Mouse (Mus musculus): ENCODE measurements around the gene Olfr195.
"Not testable (repeated sequence)": the region's sequence is repeated elsewhere in the genome, so short reads cannot be mapped to it uniquely, and the experiment has no call there.

Gene Olfr195

GRCm38 (mm10) chr16:59146746-59147145 is at the start of gene Olfr195:
TSS of gene Olfr195 (plus strand) at chr16:59147046.
- DNase-seq: no peak

DNA sequence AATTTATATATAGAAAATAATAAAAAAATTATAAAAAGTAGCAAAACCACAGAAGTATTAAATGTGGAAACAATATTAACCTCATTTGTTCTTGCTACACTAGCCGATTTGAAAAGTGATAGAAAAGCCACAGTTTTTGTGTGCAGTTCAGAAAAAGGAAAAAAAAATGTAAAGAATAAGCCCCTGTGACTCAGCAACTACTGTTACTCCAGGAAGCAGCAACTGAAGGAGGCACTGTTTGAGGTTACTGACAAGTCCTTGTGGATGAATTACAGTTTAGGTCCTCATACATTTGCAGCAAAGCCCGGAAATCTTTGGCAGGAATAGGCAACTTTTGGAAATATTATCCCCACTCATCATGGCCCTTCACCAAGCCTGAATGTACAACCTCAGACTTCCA is 41.5 kb upstream of the Olfr195 start:
- no peak for DNase-seq

DNA sequence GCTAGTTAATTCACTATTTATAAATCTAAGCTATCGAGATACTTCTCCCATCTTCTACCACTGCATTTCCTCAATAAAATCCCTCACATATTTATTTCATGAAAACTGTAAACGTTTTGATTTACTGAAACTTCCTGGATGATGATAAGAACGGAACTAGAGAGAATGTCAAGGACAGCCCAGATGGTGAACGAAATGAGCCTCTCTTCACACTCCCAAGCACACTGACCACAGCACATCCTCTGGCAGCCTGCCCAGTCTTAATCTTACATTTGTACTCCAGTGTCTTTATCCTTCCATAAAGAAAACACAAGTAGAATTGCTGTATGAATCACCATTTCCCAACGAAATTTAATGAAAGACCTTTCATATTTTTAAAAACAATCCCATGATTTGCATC is 38.3 kb upstream of the Olfr195 start:
- not testable (repeated sequence) for DNase-seq

DNA sequence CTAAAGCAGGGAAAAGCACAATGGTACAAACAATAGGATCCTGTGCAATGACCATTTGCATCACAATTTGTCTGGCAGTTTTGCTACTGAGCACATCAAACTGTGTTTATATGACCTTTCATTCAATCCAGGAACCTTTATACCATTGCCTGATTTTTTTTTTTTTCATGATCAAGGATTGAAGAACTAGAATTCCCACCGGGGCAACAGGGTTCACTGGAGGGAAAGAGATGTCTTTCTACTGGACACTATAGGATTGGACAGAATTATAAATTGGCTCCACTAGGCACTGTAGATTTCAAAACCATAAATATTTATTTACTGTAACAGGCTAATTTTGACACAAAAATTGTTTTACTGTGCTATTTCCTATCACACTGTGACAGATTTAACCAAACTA is 35.1 kb upstream of the Olfr195 start, which contains the start of gene Olfr193:
Gene Olfr193 (minus strand): TSS at position 101 of the 400 bp plus-strand sequence.
- DNase-seq: no peak

DNA sequence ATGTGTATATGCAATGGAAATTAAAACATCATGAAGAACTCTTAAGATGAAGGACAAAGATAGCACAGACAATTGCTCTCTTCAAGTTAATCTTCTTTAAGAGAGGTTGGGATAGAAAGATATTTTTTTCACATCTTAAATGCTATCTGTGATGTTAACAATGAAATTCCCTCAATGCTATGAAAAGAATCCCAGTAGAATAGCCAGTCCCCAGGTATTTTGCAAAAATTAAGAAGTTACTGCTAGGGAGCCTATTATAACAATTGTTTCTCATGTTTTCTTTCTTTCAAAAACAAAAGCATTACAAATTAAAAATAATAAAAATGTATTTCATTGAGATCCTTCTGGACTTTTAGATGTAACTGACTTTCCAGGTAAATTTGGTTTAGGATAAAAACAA is 25.9 kb upstream of the Olfr195 start, which contains the start of gene Olfr194:
Gene Olfr194 (minus strand): TSS at position 101 of the 400 bp plus-strand sequence.
- DNase-seq: no peak

DNA sequence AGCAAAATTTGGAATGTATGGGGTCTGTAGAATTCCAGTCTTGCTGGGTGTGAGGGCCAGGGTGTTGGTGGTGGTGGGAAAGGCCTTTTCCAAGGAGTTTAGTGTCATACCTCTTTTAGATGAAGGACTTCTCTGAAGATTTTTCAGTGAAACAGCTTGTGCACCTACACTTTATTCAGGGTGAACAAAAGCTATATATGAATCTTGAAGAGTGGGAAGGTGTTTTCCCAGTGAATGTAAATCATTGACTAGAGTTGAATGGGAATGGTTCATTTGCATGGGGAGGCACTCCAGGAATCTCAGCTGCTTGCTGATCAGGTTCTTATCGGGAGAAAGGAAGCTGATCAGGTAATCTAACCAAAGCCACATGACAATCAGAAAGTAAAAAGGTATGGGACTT is 16.1 kb upstream of the Olfr195 start:
- no peak for DNase-seq

- no peak for DNase-seq
Measured at GRCm38 (mm10) chr16:59141105-59141504, 5.7 kb upstream of the Olfr195 start.

DNA sequence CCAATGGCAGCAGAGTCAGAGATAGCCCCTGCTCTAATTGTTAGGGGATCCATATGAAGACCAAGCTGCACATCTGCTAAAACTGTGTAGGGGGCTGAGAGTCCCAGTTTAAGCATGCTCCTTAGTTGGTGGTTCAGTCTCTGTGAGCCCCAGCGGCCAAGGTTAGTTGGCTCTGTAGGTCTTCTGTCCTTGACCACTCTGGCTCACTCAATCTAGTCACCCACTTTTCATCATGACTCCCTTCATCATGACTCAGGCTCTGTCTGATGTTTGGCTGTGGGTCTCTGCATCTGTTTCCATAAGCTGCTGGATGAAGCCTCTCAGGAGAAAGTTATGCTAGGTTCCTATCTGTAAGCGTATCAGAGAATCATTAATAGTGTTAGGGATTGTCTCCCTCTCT is 5.2 kb downstream of the Olfr195 start:
- DNase-seq: no peak

DNA sequence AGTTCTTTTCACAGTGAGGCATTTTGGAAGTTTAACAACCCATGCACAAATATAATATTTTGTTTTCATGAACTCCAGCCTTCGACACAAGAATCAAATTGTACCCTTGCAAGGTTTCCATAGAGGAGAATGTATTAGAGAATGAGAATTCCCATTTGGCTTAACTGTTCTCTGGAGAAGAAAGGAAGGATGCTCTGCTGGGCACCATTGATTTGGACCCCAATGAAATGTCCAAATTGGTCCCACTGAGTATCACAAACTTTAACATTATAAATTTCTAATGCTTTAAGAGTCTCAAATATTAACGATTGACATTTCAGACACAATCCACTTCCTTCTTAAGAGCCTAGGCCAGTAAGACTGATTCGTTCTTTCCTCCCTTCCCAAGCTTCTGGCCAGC is 23.5 kb downstream of the Olfr195 start, which contains the start of gene Olfr196:
Gene Olfr196 (minus strand): TSS at position 101 of the 400 bp plus-strand sequence.
- DNase-seq: no peak
